Mouse (Mus musculus): Measurements from ENCODE around the gene Gm20883. TPM values are rescaled to one million over a fixed set of nuclear protein-coding genes. Genes with fewer than 3 reads are reported as not detected.
"Not testable (repeated sequence)": the region's sequence is repeated elsewhere in the genome, so short reads cannot be mapped to it uniquely, and the experiment has no call there.

Gm20883 gene
- not detected in 2 replicates for polyA plus RNA-seq (2014; fragmentation: Nextera tagmentation; extraction: Ambion mirVana)

DNA sequence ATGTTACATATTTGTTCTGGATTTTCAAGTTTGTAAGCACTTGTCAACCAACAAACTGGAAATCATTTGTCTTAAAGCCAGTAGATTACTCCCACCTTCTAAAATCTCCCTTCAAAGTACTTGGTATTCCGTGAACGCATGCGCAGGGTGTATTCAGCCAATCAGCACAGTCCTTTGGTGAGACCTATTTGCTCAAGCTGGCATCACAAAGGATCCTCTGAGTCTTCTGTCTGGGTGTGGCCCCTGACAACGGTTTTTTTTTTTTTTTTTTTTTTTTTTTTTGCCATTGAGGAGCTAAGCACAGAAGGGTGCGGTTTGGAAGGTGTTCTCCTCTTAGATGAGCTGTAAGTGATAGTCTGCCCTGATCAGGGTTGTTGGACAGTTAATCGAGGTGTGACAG, at the start of gene Gm20883:
Gene Gm20883, plus strand, starts transcription at position 301 of the 400 bp plus-strand sequence.
- ATAC-seq (replicated peaks; ENCODE audit: insufficient number of reproducible peaks, low FRiP score, low TSS enrichment); H3K27ac ChIP-seq (ENCODE audit: low read depth, low read length); H3K4me3 ChIP-seq (ENCODE audit: low read depth, low read length); H3K4me2 ChIP-seq; H3K9me3 ChIP-seq (replicated peaks; ENCODE audit: control insufficient read depth, low read length); H3K4me1 ChIP-seq (ENCODE audit: control insufficient read depth, insufficient read depth, low read length); H3K9ac ChIP-seq (ENCODE audit: low read depth, low read length); H3K36me3 ChIP-seq (ENCODE audit: control insufficient read depth, insufficient read depth, low read length); H3K27me3 ChIP-seq (ENCODE audit: control insufficient read depth, insufficient read depth, low read length): not testable (repeated sequence)
- WGBS (ENCODE audit: insufficient replicate concordance): no CpG with 5 or more reads among the region's 6 CpGs

All from heart, embryonic 11.5 days (tissue).